Mouse (Mus musculus): ENCODE results near the gene Tbc1d9. TPM values are rescaled to one million over a fixed set of nuclear protein-coding genes. Genes with fewer than 3 reads are reported as not detected.

Tbc1d9 gene
- total and polyA plus RNA-seq, 2 experiments from 2014 or later = 17.1 to 107 TPM

- DNase-seq = peak; percentile 75
These were observed 1.0 kb downstream of the Tbc1d9 start, which contains the start of gene Gm10645 for GRCm38 (mm10) chr8:83165931-83166867. Gm10645 (minus strand) TSS chr8:83166170.

GRCm38 (mm10) chr8:83167932-83168331, 2.8 kb downstream of the Tbc1d9 start:
- no peaks in the 10 kb centered on the region for H3K9me3 ChIP-seq (ENCODE audit: low read length)
- peak overlapping the region; percentile 89 for H3K4me3 ChIP-seq (ENCODE audit: low read depth, low read length)
- H3K27me3 ChIP-seq (ENCODE audit: insufficient read depth, low read length) = no peaks in the 10 kb centered on the region
- H3K4me1 ChIP-seq (ENCODE audit: insufficient read depth) = peaks cover 11% of the 10 kb centered on the region; the same call in 1 of the 2 replicates
- H3K9ac ChIP-seq = peak overlapping the region; percentile 15; the same call in 1 of the 2 replicates
- peak overlapping the region; percentile 61 for H3K4me2 ChIP-seq (ENCODE audit: low read depth)
- 30% methylated on average over 3 of the region's 3 CpGs for WGBS
- no peaks in the 10 kb centered on the region for H3K36me3 ChIP-seq (ENCODE audit: insufficient read depth)
- no peak overlapping the region for H3K27ac ChIP-seq (ENCODE audit: low read depth, low read length)
- TF ChIP-seq CTCF (IDR thresholded peaks at IDR 0.05; ENCODE audit: low read depth) = no peak
- DNase-seq (no peak), ATAC-seq (no peak)

More at GRCm38 (mm10) chr8:83165931-83166867, 1.0 kb downstream of the Tbc1d9 start, which contains the start of gene Gm10645:
- Histone ChIP-seq H3K9me3 (ENCODE audit: low read length) (no peaks in the 10 kb centered on the region), H3K27me3 (ENCODE audit: insufficient read depth, low read length) (no peaks in the 10 kb centered on the region), H3K27ac (ENCODE audit: low read depth, low read length) (peak within 1 kb of the TSS; percentile 96), H3K36me3 (ENCODE audit: insufficient read depth) (no peaks in the 10 kb centered on the region), H3K4me1 (ENCODE audit: insufficient read depth) (peaks cover 11% of the 10 kb centered on the region; the same call in 1 of the 2 replicates), H3K4me2 (ENCODE audit: low read depth) (peak within 1 kb of the TSS; percentile 61), H3K4me3 (ENCODE audit: low read depth, low read length) (peak within 1 kb of the TSS; percentile 89), H3K9ac (peak within 1 kb of the TSS; percentile 99)
- 1% methylated on average over 54 of the region's 54 CpGs for WGBS
- TF ChIP-seq CTCF (IDR thresholded peaks at IDR 0.05; ENCODE audit: low read depth) = no peak
- ATAC-seq = peak; percentile 76

GRCm38 (mm10) chr8:83169127-83169526, 4.0 kb downstream of the Tbc1d9 start:
- Histone ChIP-seq H3K27ac (ENCODE audit: low read depth, low read length) (no peak overlapping the region), H3K4me1 (ENCODE audit: insufficient read depth) (peaks cover 11% of the 10 kb centered on the region; the same call in 1 of the 2 replicates), H3K27me3 (ENCODE audit: insufficient read depth, low read length) (no peaks in the 10 kb centered on the region), H3K4me3 (ENCODE audit: low read depth, low read length) (no peak overlapping the region), H3K9me3 (ENCODE audit: low read length) (no peaks in the 10 kb centered on the region), H3K9ac (no peak overlapping the region), H3K36me3 (ENCODE audit: insufficient read depth) (no peaks in the 10 kb centered on the region), H3K4me2 (ENCODE audit: low read depth) (no peak overlapping the region; the same call in 1 of the 2 replicates)
- DNase-seq = no peak
- WGBS = 84% methylated on average over 3 of the region's 3 CpGs
- TF ChIP-seq CTCF (IDR thresholded peaks at IDR 0.05; ENCODE audit: low read depth) = no peak
- no peak for ATAC-seq

- 92% methylated on average over 2 of the region's 2 CpGs for WGBS
- H3K4me3 ChIP-seq (ENCODE audit: low read depth, low read length) = no peak overlapping the region
- TF ChIP-seq CTCF (IDR thresholded peaks at IDR 0.05; ENCODE audit: low read depth) = peak; percentile 20; the same call in 1 of the 2 replicates
- no peak overlapping the region for H3K27ac ChIP-seq (ENCODE audit: low read depth, low read length)
- no peak overlapping the region for H3K4me2 ChIP-seq (ENCODE audit: low read depth)
- H3K27me3 ChIP-seq (ENCODE audit: insufficient read depth, low read length) = no peaks in the 10 kb centered on the region
- ATAC-seq (no peak), DNase-seq (no peak)
- H3K9me3 ChIP-seq (ENCODE audit: low read length) = no peaks in the 10 kb centered on the region
- H3K4me1 ChIP-seq (ENCODE audit: insufficient read depth) = peaks cover 11% of the 10 kb centered on the region; the same call in 1 of the 2 replicates
- H3K36me3 ChIP-seq (ENCODE audit: insufficient read depth) = no peaks in the 10 kb centered on the region
- H3K9ac ChIP-seq = no peak overlapping the region
These were observed 4.6 kb downstream of the Tbc1d9 start for GRCm38 (mm10) chr8:83169709-83170108.

- no peaks in the 10 kb centered on the region for H3K9me3 ChIP-seq (ENCODE audit: low read length)
- 37% methylated on average over 6 of the region's 6 CpGs for WGBS
- H3K4me2 ChIP-seq (ENCODE audit: low read depth) = no peak overlapping the region
These were observed 5.7 kb downstream of the Tbc1d9 start for GRCm38 (mm10) chr8:83170894-83171293.

DNA sequence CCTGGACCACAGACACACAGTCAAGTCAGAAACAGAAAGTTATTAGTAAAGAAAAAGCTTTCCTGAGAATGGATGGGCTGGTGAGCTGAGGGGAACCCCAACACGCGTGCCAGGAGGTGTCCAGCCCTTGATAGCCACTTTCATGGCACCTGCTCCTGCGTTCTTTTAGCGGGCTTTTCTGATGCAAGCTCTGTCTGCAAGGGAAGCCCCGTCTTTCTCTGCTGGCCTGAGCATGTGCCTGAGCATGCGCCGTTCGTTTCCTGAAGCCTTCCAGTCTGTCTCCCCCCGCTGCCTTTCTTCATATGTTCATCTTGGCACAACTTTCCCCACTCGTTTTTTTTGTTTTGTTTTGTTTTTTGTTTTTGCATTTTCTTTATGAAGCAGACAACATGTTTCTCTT, 10.5 kb downstream of the Tbc1d9 start:
- Histone ChIP-seq H3K4me1 (ENCODE audit: insufficient read depth) (no peaks in the 10 kb centered on the region), H3K36me3 (ENCODE audit: insufficient read depth) (no peaks in the 10 kb centered on the region), H3K4me3 (ENCODE audit: low read depth, low read length) (no peak overlapping the region), H3K9ac (no peak overlapping the region), H3K27ac (ENCODE audit: low read depth, low read length) (no peak overlapping the region), H3K4me2 (ENCODE audit: low read depth) (peak overlapping the region; percentile 24; the same call in 1 of the 2 replicates), H3K27me3 (ENCODE audit: insufficient read depth, low read length) (no peaks in the 10 kb centered on the region), H3K9me3 (ENCODE audit: low read length) (no peaks in the 10 kb centered on the region)
- TF ChIP-seq CTCF (IDR thresholded peaks at IDR 0.05; ENCODE audit: low read depth) = no peak
- WGBS = 55% methylated on average over 10 of the region's 10 CpGs
- ATAC-seq (peak; percentile 72), DNase-seq (peak; percentile 72)

More at GRCm38 (mm10) chr8:83170894-83171293, 5.7 kb downstream of the Tbc1d9 start:
- H3K4me1 ChIP-seq (ENCODE audit: insufficient read depth) = peaks cover 11% of the 10 kb centered on the region; the same call in 1 of the 2 replicates
- no peak overlapping the region for H3K9ac ChIP-seq
- H3K36me3 ChIP-seq (ENCODE audit: insufficient read depth) = no peaks in the 10 kb centered on the region
- DNase-seq (no peak), ATAC-seq (no peak)
- no peak overlapping the region for H3K4me3 ChIP-seq (ENCODE audit: low read depth, low read length)
- H3K27ac ChIP-seq (ENCODE audit: low read depth, low read length) = no peak overlapping the region
- TF ChIP-seq CTCF (IDR thresholded peaks at IDR 0.05; ENCODE audit: low read depth) = no peak
- H3K27me3 ChIP-seq (ENCODE audit: insufficient read depth, low read length) = no peaks in the 10 kb centered on the region

- ATAC-seq (no peak), DNase-seq (no peak)
- no peaks in the 10 kb centered on the region for H3K9me3 ChIP-seq (ENCODE audit: low read length)
- no peak for TF ChIP-seq CTCF (IDR thresholded peaks at IDR 0.05; ENCODE audit: low read depth)
- H3K27ac ChIP-seq (ENCODE audit: low read depth, low read length) = no peak overlapping the region
- H3K9ac ChIP-seq = no peak overlapping the region
- H3K4me3 ChIP-seq (ENCODE audit: low read depth, low read length) = no peak overlapping the region
- H3K4me1 ChIP-seq (ENCODE audit: insufficient read depth) = no peaks in the 10 kb centered on the region
- 54% methylated on average over 2 of the region's 2 CpGs for WGBS
- no peaks in the 10 kb centered on the region for H3K36me3 ChIP-seq (ENCODE audit: insufficient read depth)
- H3K4me2 ChIP-seq (ENCODE audit: low read depth) = no peak overlapping the region
- no peaks in the 10 kb centered on the region for H3K27me3 ChIP-seq (ENCODE audit: insufficient read depth, low read length)
These were observed 11.6 kb downstream of the Tbc1d9 start for GRCm38 (mm10) chr8:83176785-83177184.
